Mouse (Mus musculus) intestine, postnatal 0 days (tissue): ENCODE data around the gene C2cd5. TPM values are rescaled to one million over a fixed set of nuclear protein-coding genes. Genes with fewer than 3 reads are reported as not detected.

Experiments used
- ATAC-seq: fragments of 200-750 bp; cut with Nextera tagmentation; 2 replicates; pipeline ENCODE4 v1.8.0; 2017; ENCODE audit warnings: mild to moderate bottlenecking, moderate TSS enrichment, moderate library complexity
- H3K27ac ChIP-seq: fragments of 300-500 bp; sonication (generic); 2 replicates; pipeline ENCODE4 v1.5.1; 2014; ENCODE audit warnings: mild to moderate bottlenecking, low read depth, low read length, moderate library complexity
- H3K27me3 ChIP-seq: fragments of 300-500 bp; sonication (generic); replicated peaks from 2 replicates; pipeline ENCODE4 v1.6.1; 2014; ENCODE audit warnings: low read length, mixed read lengths; ENCODE audit not compliant: control insufficient read depth, insufficient read depth
- H3K36me3 ChIP-seq: fragments of 300-500 bp; sonication (generic); 2 replicates; pipeline ENCODE4 v1.6.1; 2014; ENCODE audit warnings: mild to moderate bottlenecking, moderate library complexity; ENCODE audit not compliant: control insufficient read depth, insufficient read depth
- H3K4me1 ChIP-seq: fragments of 300-500 bp; sonication (generic); replicated peaks from 2 replicates; pipeline ENCODE4 v1.6.1; 2014; ENCODE audit warnings: antibody characterized with exemption, low read length, mixed read lengths; ENCODE audit not compliant: control insufficient read depth, insufficient read depth
- H3K4me2 ChIP-seq: fragments of 300-500 bp; sonication (generic); replicated peaks from 2 replicates; pipeline ENCODE4 v1.6.1; 2014; ENCODE audit warnings: low read depth, mild to moderate bottlenecking, moderate library complexity
- H3K4me3 ChIP-seq: fragments of 300-500 bp; sonication (generic); 2 replicates; pipeline ENCODE4 v1.5.1; 2014; ENCODE audit warnings: low read depth, low read length
- H3K9ac ChIP-seq: fragments of 300-500 bp; sonication (generic); 2 replicates; pipeline ENCODE4 v1.6.1; 2014; ENCODE audit warnings: mild to moderate bottlenecking, low read depth, low read length
- H3K9me3 ChIP-seq: fragments of 300-500 bp; sonication (generic); 2 replicates; pipeline ENCODE4 v1.6.1; 2016; ENCODE audit warnings: mixed run types; ENCODE audit not compliant: control insufficient read depth
- CTCF ChIP-seq: sonication (generic); IDR thresholded peaks from 2 replicates; pipeline ENCODE4 v1.5.1; 2016; ENCODE audit warnings: low read depth, mild to moderate bottlenecking, control low read depth, antibody characterized with exemption, moderate library complexity
- WGBS: fragments of 180-500 bp; shearing (Covaris S2); extraction: QIAGEN DNeasy Blood & Tissue Kit; methylation state at CpG from one replicate; pipeline ENCODE4 v1.1.7; 2014; 5-methylcytosine and 5-hydroxymethylcytosine counted together
- polyA plus RNA-seq: library from polyadenylated mRNA; unstranded; fragments of >200 nt; fragmentation: Nextera tagmentation; extraction: Ambion mirVana; gene quantifications from 2 replicates; pipeline ENCODE4 v1.2.1, GENCODE M21; 2015

C2cd5 gene
- polyA plus RNA-seq, 1 experiment from 2014 or later: 10.2 TPM

- no peaks in the 10 kb centered on the region for H3K9me3 ChIP-seq
- 95% methylated on average over 7 of the region's 7 CpGs for WGBS
- no peaks in the 10 kb centered on the region for H3K4me1 ChIP-seq
- no peak overlapping the region for H3K27ac ChIP-seq
- H3K4me3 ChIP-seq: no peak overlapping the region
- ATAC-seq: no peak
- H3K36me3 ChIP-seq: no peaks in the 10 kb centered on the region
- H3K27me3 ChIP-seq: no peaks in the 10 kb centered on the region
- TF ChIP-seq CTCF: no peak
- H3K9ac ChIP-seq: no peak overlapping the region
- H3K4me2 ChIP-seq: no peak overlapping the region
These were observed 36.7 kb upstream of the C2cd5 start for GRCm38 (mm10) chr6:143136688-143137087.

GRCm38 (mm10) chr6:143135097-143135496, 35.2 kb upstream of the C2cd5 start:
- Histone ChIP-seq H3K27me3 (no peaks in the 10 kb centered on the region), H3K9me3 (no peaks in the 10 kb centered on the region), H3K4me3 (no peak overlapping the region), H3K4me1 (no peaks in the 10 kb centered on the region), H3K27ac (no peak overlapping the region), H3K9ac (no peak overlapping the region), H3K4me2 (no peak overlapping the region), H3K36me3 (no peaks in the 10 kb centered on the region)
- TF ChIP-seq CTCF: no peak
- WGBS: 79% methylated on average over 13 of the region's 13 CpGs
- no peak for ATAC-seq

- H3K27ac ChIP-seq: no peak overlapping the region
- H3K9me3 ChIP-seq: no peaks in the 10 kb centered on the region
- no peak for TF ChIP-seq CTCF
- no peak overlapping the region for H3K9ac ChIP-seq
- 68% methylated on average over 2 of the region's 2 CpGs for WGBS
- no peaks in the 10 kb centered on the region for H3K4me1 ChIP-seq
- peak; percentile 44; the same call in 1 of the 2 replicates for ATAC-seq
- no peaks in the 10 kb centered on the region for H3K36me3 ChIP-seq
- H3K27me3 ChIP-seq: no peaks in the 10 kb centered on the region
- no peak overlapping the region for H3K4me3 ChIP-seq
- no peak overlapping the region for H3K4me2 ChIP-seq
These were observed 33.2 kb upstream of the C2cd5 start for GRCm38 (mm10) chr6:143133150-143133549.

GRCm38 (mm10) chr6:143131895-143132652, 32.1 kb upstream of the C2cd5 start:
- H3K4me2 ChIP-seq: no peak overlapping the region
- no peaks in the 10 kb centered on the region for H3K9me3 ChIP-seq
- H3K27ac ChIP-seq: no peak overlapping the region
- H3K9ac ChIP-seq: no peak overlapping the region
- no peaks in the 10 kb centered on the region for H3K4me1 ChIP-seq
- H3K27me3 ChIP-seq: no peaks in the 10 kb centered on the region
- no peak overlapping the region for H3K4me3 ChIP-seq
- H3K36me3 ChIP-seq: no peaks in the 10 kb centered on the region
- no peak for TF ChIP-seq CTCF
- 73% methylated on average over 6 of the region's 6 CpGs for WGBS
- no peak for ATAC-seq

- Histone ChIP-seq H3K4me1 (no peaks in the 10 kb centered on the region), H3K4me2 (no peak overlapping the region), H3K9ac (no peak overlapping the region), H3K36me3 (no peaks in the 10 kb centered on the region), H3K27ac (no peak overlapping the region), H3K4me3 (no peak overlapping the region), H3K27me3 (no peaks in the 10 kb centered on the region), H3K9me3 (no peaks in the 10 kb centered on the region)
- 79% methylated on average over 4 of the region's 4 CpGs for WGBS
- TF ChIP-seq CTCF: no peak
- ATAC-seq: no peak
These were observed 30.5 kb upstream of the C2cd5 start for GRCm38 (mm10) chr6:143130411-143130810.

GRCm38 (mm10) chr6:143129952-143130351, 30.0 kb upstream of the C2cd5 start:
- H3K27me3 ChIP-seq: no peaks in the 10 kb centered on the region
- no peak for TF ChIP-seq CTCF
- H3K9me3 ChIP-seq: no peaks in the 10 kb centered on the region
- no peaks in the 10 kb centered on the region for H3K36me3 ChIP-seq
- H3K4me2 ChIP-seq: no peak overlapping the region
- WGBS: 91% methylated on average over 3 of the region's 3 CpGs
- no peaks in the 10 kb centered on the region for H3K4me1 ChIP-seq
- ATAC-seq: no peak
- no peak overlapping the region for H3K4me3 ChIP-seq
- H3K9ac ChIP-seq: no peak overlapping the region
- no peak overlapping the region for H3K27ac ChIP-seq
